Mouse (Mus musculus): ENCODE results near the gene Unkl. TPM values are rescaled to one million over a fixed set of nuclear protein-coding genes. Genes with fewer than 3 reads are reported as not detected.
A peak's percentile ranks its signal among the peaks of the same experiment; 100 is the strongest.

The Unkl gene
- total and polyA plus RNA-seq, 2 experiments from 2014 or later = 17.3 to 34.1 TPM

DNA sequence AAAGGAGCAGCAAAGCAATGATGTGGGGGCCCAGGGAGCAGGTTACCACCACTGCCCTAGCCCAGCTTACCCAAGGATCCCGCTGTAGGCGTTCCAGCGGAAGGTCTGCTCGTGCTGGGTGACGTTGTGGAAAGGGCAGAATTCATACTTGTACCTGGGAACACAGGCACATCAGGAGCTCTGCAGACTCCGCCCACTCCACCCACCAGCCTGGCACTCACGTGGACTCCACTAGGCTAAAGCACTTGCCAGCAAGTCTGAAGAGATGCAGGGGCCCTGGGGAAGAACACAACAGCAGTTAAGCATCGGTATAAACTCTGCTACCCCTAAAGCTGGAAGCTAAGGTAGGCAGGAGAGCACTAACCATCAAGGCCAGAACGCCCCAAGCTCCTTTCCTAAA, 47.4 kb downstream of the Unkl start:
- DNase-seq (ENCODE audit: low spot score) = no peak
- ATAC-seq (ENCODE audit: low FRiP score) = no peak
- Histone ChIP-seq H3K27me3 (ENCODE audit: insufficient read depth, low read length) (no peaks in the 10 kb centered on the region), H3K9me3 (ENCODE audit: low read length) (no peaks in the 10 kb centered on the region), H3K36me3 (ENCODE audit: insufficient read depth, low read length) (peaks cover 24% of the 10 kb centered on the region), H3K9ac (replicated peaks; ENCODE audit: low read length, poor library complexity, severe bottlenecking) (no peak overlapping the region), H3K4me1 (ENCODE audit: insufficient read depth, low read length) (peaks cover 5% of the 10 kb centered on the region), H3K4me2 (ENCODE audit: low read depth, low read length, poor library complexity, severe bottlenecking) (no peak overlapping the region), H3K27ac (ENCODE audit: low read depth, low read length) (no peak overlapping the region), H3K4me3 (ENCODE audit: low read depth, low read length) (no peak overlapping the region)
- 88% methylated on average over 9 of the region's 9 CpGs for WGBS
- no peak for TF ChIP-seq CTCF (IDR thresholded peaks at IDR 0.05)

DNA sequence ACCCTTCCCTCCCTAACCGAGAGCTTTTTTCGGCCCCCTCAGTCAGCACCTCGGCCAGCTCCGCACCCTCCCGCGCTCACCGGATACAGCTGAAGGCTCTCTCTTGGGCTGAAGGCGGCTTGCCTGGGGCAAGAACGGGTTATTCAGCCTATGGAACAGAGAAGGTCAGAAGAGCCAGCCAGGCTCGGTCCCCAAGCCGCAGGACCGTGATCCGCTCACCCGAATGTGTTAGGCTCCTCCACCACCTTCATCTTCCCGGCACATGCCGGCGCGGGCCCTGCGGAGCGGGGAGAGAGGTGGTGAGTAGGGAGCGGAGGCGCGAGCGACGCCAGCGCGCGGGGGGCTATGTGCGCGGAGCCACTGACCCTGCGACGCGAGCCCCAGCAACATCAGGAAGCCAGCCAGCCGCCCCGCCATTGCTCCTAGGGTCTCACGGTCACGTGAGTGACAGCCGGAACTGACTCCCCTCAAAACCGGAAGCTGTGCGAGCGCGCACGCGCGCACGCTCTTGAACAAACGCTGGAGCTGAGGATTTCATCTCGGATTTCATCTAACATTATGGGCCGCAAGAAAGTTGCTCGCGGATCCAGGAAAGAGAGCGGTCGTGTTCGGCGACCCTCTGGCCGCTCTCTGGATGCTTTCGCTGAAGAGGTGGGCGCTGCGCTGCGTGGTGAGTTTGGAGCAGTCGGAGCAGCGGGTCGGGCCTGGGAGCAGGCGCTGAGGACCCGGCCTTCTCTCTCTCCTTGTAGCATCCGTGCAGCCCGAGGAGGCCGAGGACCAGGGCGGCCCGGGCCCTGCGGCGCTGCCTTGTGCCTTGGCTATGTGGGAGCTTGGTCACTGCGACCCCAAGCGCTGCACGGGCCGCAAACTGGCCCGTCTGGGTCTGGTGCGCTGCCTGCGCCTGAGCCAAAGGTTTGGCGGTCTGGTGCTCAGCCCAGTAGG, 51.8 kb downstream of the Unkl start, which contains the start of the genes Gnptg and Tsr3:
Gene Gnptg, minus strand, starts transcription at position 430 of the 942 bp plus-strand sequence.
Gene Tsr3, plus strand, starts transcription at position 476 of the 942 bp plus-strand sequence.
- ATAC-seq (ENCODE audit: low FRiP score) = peak; percentile 84
- no peaks in the 10 kb centered on the region for H3K27me3 ChIP-seq (ENCODE audit: insufficient read depth, low read length)
- under 1% methylated on average over 80 of the region's 80 CpGs for WGBS
- peak; percentile 93 for DNase-seq (ENCODE audit: low spot score)
- H3K9me3 ChIP-seq (ENCODE audit: low read length) = no peaks in the 10 kb centered on the region
- peak within 1 kb of the TSS; percentile 82 for H3K27ac ChIP-seq (ENCODE audit: low read depth, low read length)
- H3K9ac ChIP-seq (replicated peaks; ENCODE audit: low read length, poor library complexity, severe bottlenecking) = peak within 1 kb of the TSS; percentile 93
- TF ChIP-seq CTCF (IDR thresholded peaks at IDR 0.05) = no peak
- H3K4me3 ChIP-seq (ENCODE audit: low read depth, low read length) = peak within 1 kb of the TSS; percentile 98
- peak within 1 kb of the TSS; percentile 98 for H3K4me2 ChIP-seq (ENCODE audit: low read depth, low read length, poor library complexity, severe bottlenecking)
- H3K36me3 ChIP-seq (ENCODE audit: insufficient read depth, low read length) = peaks cover 36% of the 10 kb centered on the region
- peaks cover 12% of the 10 kb centered on the region for H3K4me1 ChIP-seq (ENCODE audit: insufficient read depth, low read length)

DNA sequence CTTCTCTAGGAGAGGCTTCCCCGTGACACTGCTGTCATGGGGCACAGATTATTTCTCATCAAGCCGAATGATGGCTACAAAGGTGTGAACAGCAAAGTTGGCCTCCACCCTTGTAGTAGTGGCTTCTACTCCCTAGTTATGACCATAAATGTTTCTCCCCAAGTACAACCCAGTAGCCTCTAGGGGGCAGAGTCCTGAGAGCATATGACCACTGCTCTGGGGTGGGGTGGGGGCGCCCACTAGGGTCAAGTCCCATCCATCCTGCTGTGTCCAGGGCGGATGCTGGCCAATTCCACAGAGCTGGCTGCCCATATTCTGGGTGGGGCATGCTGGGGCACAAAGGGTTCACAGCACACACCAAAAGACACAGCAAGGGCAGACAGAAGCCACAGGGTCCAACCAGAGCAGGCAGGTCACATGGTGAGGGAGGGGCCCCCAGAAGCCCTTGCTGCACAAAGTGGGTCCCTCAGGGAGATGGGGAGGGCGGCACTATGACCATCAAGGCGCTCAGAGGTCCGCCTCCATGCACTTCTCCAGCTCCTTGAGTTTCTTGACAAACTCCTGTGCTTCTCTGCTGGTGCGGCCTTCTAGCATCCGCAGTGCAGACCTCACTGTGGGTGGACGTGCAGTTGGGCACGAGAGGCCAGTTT, 55.1 kb downstream of the Unkl start:
- ATAC-seq (ENCODE audit: low FRiP score) = no peak
- Histone ChIP-seq H3K27ac (ENCODE audit: low read depth, low read length) (no peak overlapping the region), H3K9me3 (ENCODE audit: low read length) (no peaks in the 10 kb centered on the region), H3K4me1 (ENCODE audit: insufficient read depth, low read length) (peaks cover 12% of the 10 kb centered on the region), H3K36me3 (ENCODE audit: insufficient read depth, low read length) (peaks cover 32% of the 10 kb centered on the region), H3K27me3 (ENCODE audit: insufficient read depth, low read length) (no peaks in the 10 kb centered on the region), H3K4me2 (ENCODE audit: low read depth, low read length, poor library complexity, severe bottlenecking) (no peak overlapping the region), H3K4me3 (ENCODE audit: low read depth, low read length) (no peak overlapping the region), H3K9ac (replicated peaks; ENCODE audit: low read length, poor library complexity, severe bottlenecking) (no peak overlapping the region)
- TF ChIP-seq CTCF (IDR thresholded peaks at IDR 0.05) = peak; percentile 45
- WGBS = 86% methylated on average over 11 of the region's 11 CpGs
- no peak for DNase-seq (ENCODE audit: low spot score)

DNA sequence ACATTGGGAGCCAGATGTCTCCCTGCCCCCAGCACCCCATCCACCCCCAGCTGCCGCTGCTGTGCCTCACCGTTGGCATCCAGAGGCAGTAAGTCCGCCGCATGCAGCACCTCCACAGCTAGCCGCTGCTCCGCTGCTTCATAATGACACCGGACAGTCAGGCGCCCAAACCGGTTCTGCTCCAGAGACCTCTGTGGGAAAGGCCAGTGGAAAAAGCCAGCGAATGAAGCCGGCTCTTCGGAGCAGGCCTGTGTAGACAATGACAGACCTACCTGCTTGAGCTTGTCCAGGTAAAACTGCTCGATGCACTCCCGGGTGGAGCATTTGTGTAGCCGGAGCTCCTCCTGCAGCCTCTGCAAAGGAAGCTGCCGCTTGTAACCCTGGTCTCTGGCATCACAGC, 56.0 kb downstream of the Unkl start:
- 89% methylated on average over 16 of the region's 16 CpGs for WGBS

DNA sequence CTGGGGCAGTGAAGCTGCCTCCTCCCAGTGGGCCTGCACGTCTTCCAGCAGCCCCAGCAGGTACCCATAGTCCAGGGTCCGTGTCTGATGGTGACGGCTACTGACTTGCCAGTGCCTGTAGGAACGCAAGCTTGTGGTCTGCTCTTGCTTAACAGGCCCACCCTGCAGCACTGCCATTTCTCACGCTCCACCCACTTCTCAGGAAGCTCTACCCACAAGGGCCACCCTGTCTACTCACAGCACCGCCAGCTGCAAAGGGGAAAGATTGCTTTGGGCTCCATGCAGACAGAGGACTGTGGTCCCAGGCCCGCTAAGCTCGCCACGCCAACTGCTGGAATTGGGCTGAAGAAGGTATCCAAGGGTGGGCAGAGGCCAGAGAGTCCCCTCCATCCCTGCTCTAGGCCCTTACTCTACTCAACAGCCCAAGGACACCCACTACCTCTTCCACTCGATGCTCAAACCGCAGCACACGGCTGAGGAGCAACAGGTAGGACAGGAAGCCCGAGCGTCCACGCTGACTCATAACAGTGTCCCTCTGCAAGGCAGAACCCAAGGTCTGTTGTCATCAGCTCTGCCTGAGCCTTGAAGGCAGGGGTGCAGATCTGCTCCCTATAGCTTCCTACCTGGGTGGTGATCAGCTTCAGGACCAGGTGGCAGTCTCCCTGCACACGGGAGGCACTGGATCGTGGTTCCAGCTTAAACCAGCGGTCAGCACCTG, 60.0 kb downstream of the Unkl start:
- Histone ChIP-seq H3K27me3 (ENCODE audit: insufficient read depth, low read length) (no peaks in the 10 kb centered on the region), H3K4me1 (ENCODE audit: insufficient read depth, low read length) (peaks cover 12% of the 10 kb centered on the region; the same call in 1 of the 2 replicates), H3K36me3 (ENCODE audit: insufficient read depth, low read length) (peaks cover 22% of the 10 kb centered on the region), H3K4me2 (ENCODE audit: low read depth, low read length, poor library complexity, severe bottlenecking) (no peak overlapping the region), H3K27ac (ENCODE audit: low read depth, low read length) (no peak overlapping the region), H3K9me3 (ENCODE audit: low read length) (no peaks in the 10 kb centered on the region), H3K9ac (replicated peaks; ENCODE audit: low read length, poor library complexity, severe bottlenecking) (no peak overlapping the region), H3K4me3 (ENCODE audit: low read depth, low read length) (no peak overlapping the region)
- DNase-seq (ENCODE audit: low spot score) = no peak
- TF ChIP-seq CTCF (IDR thresholded peaks at IDR 0.05) = no peak
- WGBS = 81% methylated on average over 18 of the region's 18 CpGs
- no peak for ATAC-seq (ENCODE audit: low FRiP score)

More for the DNA sequence above, 56.0 kb downstream of the Unkl start:
- DNase-seq (ENCODE audit: low spot score) (no peak), ATAC-seq (ENCODE audit: low FRiP score) (no peak)
- Histone ChIP-seq H3K27me3 (ENCODE audit: insufficient read depth, low read length) (no peaks in the 10 kb centered on the region), H3K4me1 (ENCODE audit: insufficient read depth, low read length) (peaks cover 8% of the 10 kb centered on the region), H3K27ac (ENCODE audit: low read depth, low read length) (no peak overlapping the region), H3K4me3 (ENCODE audit: low read depth, low read length) (no peak overlapping the region), H3K36me3 (ENCODE audit: insufficient read depth, low read length) (peaks cover 32% of the 10 kb centered on the region), H3K9me3 (ENCODE audit: low read length) (no peaks in the 10 kb centered on the region), H3K9ac (replicated peaks; ENCODE audit: low read length, poor library complexity, severe bottlenecking) (no peak overlapping the region), H3K4me2 (ENCODE audit: low read depth, low read length, poor library complexity, severe bottlenecking) (no peak overlapping the region)
- no peak for TF ChIP-seq CTCF (IDR thresholded peaks at IDR 0.05)
